Mouse (Mus musculus): ENCODE data around the gene Cep55.

The Cep55 gene

GRCm38 (mm10) chr19:38043281-38043981, 11.4 kb upstream of the Cep55 start, which contains the start of gene Myof:
TSS of gene Myof (minus strand) at chr19:38043577.
- no peak for DNase-seq (ENCODE audit: low read depth, low spot score)

DNA sequence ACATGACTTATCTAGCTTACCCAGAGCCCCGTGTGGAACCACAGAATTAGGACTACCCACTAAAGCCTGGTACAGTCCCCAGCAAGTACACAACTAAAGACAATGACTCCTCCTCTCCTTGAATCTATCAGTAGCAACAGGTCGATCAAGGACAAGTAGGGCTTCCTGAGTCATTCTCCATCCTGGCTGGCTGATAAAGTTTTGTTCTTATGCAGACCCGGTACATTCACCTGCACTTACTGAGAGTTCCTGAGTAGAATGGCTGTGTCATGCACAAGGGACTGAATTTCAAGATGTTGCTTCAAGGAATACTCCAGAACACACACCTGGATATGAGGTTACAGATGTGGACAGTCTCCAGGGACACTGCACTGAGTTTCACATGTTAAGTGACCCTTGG, 9.6 kb upstream of the Cep55 start:
- DNase-seq (ENCODE audit: low read depth, low spot score): no peak

DNA sequence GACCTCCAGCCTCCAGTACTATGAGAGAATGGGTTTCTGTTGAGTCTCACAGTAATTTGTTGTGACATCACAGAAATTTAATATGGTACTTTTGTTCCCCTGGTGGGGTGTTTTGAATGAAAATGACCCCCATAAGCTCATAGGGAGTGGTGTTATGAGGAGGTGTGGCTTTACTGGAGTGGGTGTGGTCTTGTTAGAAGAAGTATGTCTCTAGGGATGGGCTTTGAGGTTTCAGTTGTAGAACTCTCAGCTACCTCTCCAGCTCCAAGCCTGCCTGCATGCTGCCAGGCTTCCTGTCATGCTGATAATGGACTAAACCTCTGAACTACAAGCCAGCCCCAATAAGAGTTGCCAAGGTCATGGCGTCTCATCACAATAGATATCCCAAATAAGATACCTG, 5.1 kb upstream of the Cep55 start:
- DNase-seq (ENCODE audit: low read depth, low spot score): no peak

DNA sequence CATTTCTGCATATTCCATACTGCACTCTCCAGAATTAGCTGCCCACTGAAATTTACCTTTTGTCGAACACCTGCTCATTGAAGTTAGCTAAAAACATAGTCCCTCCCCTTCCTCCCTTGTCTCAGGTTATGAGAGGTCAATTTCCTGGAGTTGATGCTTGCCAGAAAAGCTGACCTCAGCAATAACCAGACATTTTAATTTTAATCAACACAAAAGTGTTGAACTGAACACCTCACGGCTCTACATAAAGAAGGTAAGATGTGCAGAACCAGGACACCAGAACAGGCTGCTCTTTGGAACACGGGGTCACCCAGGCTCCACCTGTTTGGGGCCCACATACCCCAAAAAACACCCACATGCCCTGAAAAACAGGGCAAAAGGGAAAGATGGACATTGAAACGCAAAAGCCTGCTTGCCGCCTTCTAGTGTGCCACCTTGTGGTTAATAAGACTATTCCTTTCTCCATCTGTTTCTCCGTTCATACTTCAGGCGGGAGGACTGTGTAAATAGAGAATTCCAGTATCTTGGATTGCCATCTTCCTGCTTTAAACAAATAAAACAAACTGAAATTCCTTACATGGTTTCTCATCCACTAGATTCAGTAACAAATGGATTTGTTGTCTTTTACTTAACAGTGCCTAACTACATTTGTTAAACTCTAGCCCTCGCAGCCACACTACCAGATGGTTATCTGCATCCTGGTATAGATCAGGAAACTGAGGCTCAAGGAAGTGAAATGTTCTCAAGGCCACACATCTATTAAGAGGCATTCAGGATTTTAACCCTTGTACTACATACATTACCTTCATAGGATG, 1.4 kb upstream of the Cep55 start:
- peak; percentile 48 for DNase-seq (ENCODE audit: low read depth, low spot score)

DNA sequence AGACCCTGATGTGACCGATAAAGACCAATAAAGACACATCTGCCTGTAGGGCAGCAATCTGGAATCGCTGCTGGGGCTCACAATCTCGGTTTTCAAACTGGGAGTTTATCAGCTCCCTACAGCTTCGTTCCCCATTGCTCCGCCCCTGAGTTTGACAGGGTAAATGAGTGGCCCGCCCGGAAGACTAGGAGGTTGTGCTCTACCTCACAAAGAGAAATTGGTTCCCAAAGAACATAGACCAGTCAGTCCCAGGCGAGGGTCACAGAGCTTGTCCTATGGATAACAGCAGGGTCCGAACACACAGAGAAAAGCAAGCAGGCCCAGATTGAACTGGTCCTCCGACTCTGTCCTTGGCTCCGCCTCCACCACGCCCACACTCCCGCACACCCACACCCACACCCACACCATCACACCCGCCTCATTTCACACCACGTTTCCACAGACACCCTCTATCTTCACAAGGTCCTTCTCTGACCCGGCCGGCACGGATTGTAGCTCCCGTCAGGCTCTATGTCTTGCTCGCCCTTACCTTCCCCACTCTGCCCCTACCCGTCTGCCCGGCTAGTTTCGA, 577 bp upstream of the Cep55 start:
- DNase-seq (ENCODE audit: low read depth, low spot score): no peak

GRCm38 (mm10) chr19:38055798-38056197, 987 bp downstream of the Cep55 start:
- DNase-seq (ENCODE audit: low read depth, low spot score): no peak

DNA sequence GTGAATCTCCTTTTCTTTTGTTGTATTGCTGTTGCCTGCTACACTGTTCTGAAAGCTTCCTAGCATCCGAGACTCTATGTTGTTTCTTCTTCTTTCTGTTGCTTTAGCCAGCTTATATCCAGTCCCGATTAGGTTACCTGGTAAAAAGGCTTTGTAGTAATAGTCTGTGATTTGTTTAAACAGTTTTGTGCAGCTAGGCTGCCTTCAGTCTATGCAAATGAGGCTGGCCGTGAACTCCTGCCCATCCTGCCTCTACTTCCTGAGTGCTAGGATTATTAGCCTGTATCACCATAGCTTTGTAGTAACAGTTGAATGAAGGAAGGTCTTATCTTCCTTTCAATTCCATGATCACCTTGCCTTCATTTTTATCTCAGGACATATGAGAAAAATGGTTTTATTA, 1.5 kb downstream of the Cep55 start:
- no peak for DNase-seq (ENCODE audit: low read depth, low spot score)

DNA sequence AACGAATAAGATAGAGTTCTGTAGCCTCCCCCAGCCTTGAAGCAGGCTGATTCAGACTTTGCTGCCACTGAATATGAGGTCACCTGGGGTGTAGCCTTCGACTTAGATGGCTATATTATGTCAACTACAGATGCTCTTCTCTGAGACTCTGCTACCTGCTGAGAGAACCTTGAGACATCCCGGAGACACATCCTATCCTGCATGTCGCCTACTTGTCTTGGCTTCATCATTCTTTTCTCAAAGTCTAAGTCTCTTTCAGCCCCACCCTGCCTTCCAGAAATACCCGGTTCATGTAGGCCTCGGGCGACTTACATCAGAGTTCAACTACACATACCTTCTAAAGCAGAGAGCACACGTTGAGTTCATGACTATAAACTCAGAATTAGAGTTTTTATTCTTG, 2.1 kb downstream of the Cep55 start:
- no peak for DNase-seq (ENCODE audit: low read depth, low spot score)

DNA sequence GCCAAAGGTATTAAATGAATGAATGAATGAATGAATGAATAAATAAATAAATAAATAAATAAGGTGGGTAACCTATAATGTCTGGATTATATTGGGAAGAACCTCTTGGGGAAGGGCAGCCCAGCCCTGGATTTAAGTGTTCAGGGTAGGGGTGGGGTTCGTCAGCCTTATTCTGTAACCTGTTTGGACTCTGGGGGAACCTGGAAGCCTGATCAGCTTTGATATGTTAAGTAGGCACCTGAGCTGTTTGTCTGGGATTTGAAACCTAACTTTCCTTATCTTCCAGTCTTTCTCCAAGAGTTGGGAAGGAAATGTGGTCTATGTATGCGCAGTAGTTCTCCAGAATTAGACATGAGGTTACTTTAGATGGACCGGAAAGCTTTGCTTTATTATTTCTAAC, 8.4 kb downstream of the Cep55 start:
- DNase-seq (ENCODE audit: low read depth, low spot score): no peak

DNA sequence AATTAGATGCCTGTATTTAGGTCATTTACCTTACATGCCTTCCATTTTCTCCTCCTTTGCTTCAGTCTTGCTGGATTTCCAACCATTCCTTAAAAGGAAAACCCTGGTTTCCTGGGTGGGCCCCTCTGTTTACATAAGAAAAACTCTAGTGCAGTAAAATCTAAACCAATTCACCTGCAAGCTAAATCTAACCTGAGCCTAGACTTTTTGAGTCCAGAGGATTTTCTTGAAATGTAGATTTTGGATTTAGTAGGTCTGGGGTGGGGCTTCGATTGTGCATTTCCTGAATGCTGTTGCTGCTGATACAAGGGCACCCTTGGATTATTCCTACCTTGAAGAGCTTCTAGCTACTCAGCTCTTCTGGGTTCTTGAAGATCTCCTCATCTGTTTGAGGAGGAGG, 9.2 kb downstream of the Cep55 start:
- no peak for DNase-seq (ENCODE audit: low read depth, low spot score)

GRCm38 (mm10) chr19:38073226-38073625, 18.4 kb downstream of the Cep55 start:
- no peak for DNase-seq (ENCODE audit: low read depth, low spot score)

DNA sequence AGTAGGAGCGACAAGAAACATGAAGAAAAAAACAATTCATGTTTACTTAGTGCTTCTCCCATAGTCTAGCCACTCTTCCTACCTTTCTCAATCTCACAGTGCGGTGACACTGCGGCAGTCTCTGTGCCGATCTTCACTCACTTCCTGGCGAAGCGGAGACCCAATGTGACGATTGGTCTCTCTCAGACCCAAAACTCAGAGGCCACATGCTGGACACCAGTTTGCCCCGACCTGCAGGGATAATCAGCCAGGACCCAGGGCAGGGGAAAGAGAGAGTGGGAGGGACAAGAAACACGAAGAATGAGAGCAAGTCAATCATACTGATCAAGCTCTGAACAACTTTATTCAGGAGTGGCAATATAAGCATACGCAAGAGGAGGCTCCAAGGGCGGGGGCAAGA, 20.2 kb downstream of the Cep55 start:
- DNase-seq (ENCODE audit: low read depth, low spot score): no peak

DNA sequence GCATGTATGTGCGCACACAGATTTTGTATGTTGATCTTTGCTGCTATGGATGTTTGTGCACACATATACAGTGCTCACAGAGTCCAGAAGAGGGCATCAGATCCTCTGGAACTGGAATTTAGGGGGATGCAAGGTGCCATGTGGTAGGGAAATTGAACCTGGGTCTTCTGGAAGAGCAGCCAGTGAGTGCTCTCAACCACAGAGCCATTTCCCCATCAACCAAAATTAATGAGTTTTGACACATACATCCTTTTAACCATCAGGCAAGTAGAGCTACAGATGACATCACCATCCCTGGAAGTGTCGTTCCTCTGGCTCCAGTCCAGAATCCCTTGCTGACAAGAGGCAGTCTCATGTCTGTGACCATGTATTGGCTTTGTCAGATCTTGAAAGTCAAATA, 21.4 kb downstream of the Cep55 start:
- DNase-seq (ENCODE audit: low read depth, low spot score): no peak

DNA sequence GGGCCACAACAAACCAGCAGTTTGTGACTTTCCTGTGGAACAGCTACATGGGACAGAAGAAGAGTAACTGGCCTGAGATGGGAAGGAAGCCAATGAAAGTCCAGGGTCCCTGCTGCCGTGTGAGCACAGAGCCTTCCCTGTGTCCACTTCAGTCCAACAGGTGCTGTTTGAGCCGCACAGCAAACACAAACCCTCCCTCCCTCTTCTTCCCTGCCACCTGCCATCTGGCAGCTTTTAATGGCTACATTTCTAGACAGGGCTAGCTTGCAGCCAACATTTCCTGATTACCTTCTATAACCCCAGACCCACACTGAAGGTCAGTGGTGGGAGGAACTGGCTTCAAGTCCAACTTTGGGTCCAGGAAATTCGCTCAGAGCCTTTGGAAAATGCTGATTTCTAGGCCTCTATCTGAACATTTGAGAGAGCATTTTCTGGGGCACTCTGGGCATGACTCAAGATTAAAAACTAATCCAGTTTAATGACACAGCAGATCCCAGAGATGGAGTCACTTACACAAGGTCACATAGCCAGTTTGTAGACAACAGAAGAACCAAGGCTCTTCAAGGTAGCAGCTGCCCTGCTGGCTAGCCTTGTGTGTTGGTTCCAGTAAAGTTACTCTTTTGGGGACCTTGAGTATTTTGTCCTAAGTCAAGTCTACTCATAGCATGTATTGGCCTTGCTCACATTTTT, 23.2 kb downstream of the Cep55 start:
- no peak for DNase-seq (ENCODE audit: low read depth, low spot score)

GRCm38 (mm10) chr19:38081361-38081760, 26.6 kb downstream of the Cep55 start:
- no peak for DNase-seq (ENCODE audit: low read depth, low spot score)

- no peak for DNase-seq (ENCODE audit: low read depth, low spot score)
Observed at GRCm38 (mm10) chr19:38082931-38083525, 28.2 kb downstream of the Cep55 start.

GRCm38 (mm10) chr19:38085841-38086240, 31.0 kb downstream of the Cep55 start:
- no peak for DNase-seq (ENCODE audit: low read depth, low spot score)

GRCm38 (mm10) chr19:38086948-38087551, 32.2 kb downstream of the Cep55 start:
- peak; percentile 12 for DNase-seq (ENCODE audit: low read depth, low spot score)

DNA sequence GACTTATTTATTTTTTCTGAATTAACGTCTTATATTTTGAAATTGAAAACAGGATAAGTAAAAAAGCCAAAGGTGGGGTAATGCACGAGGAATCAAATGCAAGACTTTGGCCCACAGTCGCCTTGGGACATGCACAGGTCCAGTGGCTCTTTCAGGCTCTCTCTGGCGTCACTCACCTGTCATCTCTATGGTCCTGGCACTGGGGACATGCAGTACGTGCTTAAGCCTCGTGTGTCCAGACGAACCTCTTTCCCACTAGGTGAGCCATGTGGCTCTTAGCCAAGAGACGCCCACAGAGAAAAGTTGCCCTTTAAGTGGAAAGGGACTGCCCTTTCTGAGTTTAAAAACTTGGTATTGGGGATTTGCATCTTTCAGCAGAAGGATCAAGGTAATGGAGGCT, 34.5 kb downstream of the Cep55 start:
- no peak for DNase-seq (ENCODE audit: low read depth, low spot score)

GRCm38 (mm10) chr19:38091512-38091985, 36.7 kb downstream of the Cep55 start:
- no peak for DNase-seq (ENCODE audit: low read depth, low spot score)

- DNase-seq (ENCODE audit: low read depth, low spot score): no peak
Observed at GRCm38 (mm10) chr19:38096231-38096630, 41.4 kb downstream of the Cep55 start.

All from telencephalon, adult 2 months (tissue).